Mouse (Mus musculus) hindbrain, embryonic 13.5 days (tissue): ENCODE results near the gene Tspan15. TPM values are rescaled to one million over a fixed set of nuclear protein-coding genes. Genes with fewer than 3 reads are reported as not detected.

Experiments used
- ATAC-seq: fragments of 200-750 bp; cut with Nextera tagmentation; 2 replicates; pipeline ENCODE4 v1.8.0; 2017; ENCODE audit warnings: moderate TSS enrichment; ENCODE audit not compliant: low FRiP score
- H3K27ac ChIP-seq: fragments of 300-500 bp; sonication (generic); 2 replicates; pipeline ENCODE4 v1.5.1; 2015; ENCODE audit warnings: inconsistent platforms, mild to moderate bottlenecking, moderate library complexity
- H3K27me3 ChIP-seq: fragments of 300-500 bp; sonication (generic); 2 replicates; pipeline ENCODE4 v1.6.1; 2015; ENCODE audit warnings: mild to moderate bottlenecking, inconsistent platforms
- H3K36me3 ChIP-seq: fragments of 300-500 bp; sonication (generic); 2 replicates; pipeline ENCODE4 v1.6.1; 2015; ENCODE audit warnings: mild to moderate bottlenecking, inconsistent platforms
- H3K4me1 ChIP-seq: fragments of 300-500 bp; sonication (generic); replicated peaks from 2 replicates; pipeline ENCODE4 v1.6.1; 2015; ENCODE audit warnings: inconsistent platforms
- H3K4me2 ChIP-seq: fragments of 300-500 bp; sonication (generic); 2 replicates; pipeline ENCODE4 v1.6.1; 2015; ENCODE audit warnings: inconsistent platforms, mild to moderate bottlenecking, moderate library complexity
- H3K4me3 ChIP-seq: fragments of 300-500 bp; sonication (generic); 2 replicates; pipeline ENCODE4 v1.5.1; 2015; ENCODE audit warnings: mild to moderate bottlenecking, inconsistent platforms
- H3K9ac ChIP-seq: fragments of 300-500 bp; sonication (generic); 2 replicates; pipeline ENCODE4 v1.6.1; 2015; ENCODE audit warnings: mild to moderate bottlenecking, inconsistent platforms
- H3K9me3 ChIP-seq: fragments of 300-500 bp; sonication (generic); 2 replicates; pipeline ENCODE4 v1.6.1; 2016; ENCODE audit warnings: inconsistent platforms
- WGBS: fragments of 180-500 bp; shearing (Covaris S2); methylation state at CpG from one replicate; pipeline ENCODE4 v1.1.7; 2015; 5-methylcytosine and 5-hydroxymethylcytosine counted together
- polyA plus RNA-seq: library from polyadenylated mRNA; unstranded; fragments of >200 nt; fragmentation: Nextera tagmentation; extraction: Ambion mirVana; gene quantifications from 2 replicates; pipeline ENCODE4 v1.2.1, GENCODE M21; 2015

Gene Tspan15
- polyA plus RNA-seq, 1 experiment from 2014 or later, result 22.1 TPM

DNA sequence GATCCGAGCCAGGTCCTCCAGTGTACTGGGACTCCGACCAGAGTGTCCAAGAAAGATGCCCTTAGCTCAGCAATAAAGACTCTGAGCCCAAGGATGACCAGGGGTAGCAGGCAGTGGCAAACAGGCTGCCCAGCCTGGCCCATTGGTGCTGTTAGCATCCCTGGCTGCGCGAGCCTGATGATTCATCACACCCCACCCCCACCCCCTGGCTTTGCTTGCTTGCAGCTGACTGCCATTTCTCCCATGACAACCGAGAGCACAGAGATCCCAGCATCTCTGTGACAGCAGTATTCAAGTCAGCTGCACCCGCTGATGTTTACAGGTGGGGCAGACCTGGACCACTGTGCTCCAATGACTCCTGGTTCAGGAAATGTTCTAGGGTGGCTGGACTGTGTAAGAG is 28.5 kb downstream of the Tspan15 start:
- H3K36me3 ChIP-seq, result no peaks in the 10 kb centered on the region
- H3K27ac ChIP-seq, result no peak overlapping the region
- H3K9me3 ChIP-seq, result no peaks in the 10 kb centered on the region
- H3K4me1 ChIP-seq, result 0 out of 2 replicates have a peak, but pooled peaks cover 3% of the 10 kb centered on the region
- ATAC-seq, result no peak
- no peak overlapping the region for H3K9ac ChIP-seq
- H3K27me3 ChIP-seq, result no peaks in the 10 kb centered on the region
- H3K4me3 ChIP-seq, result no peak overlapping the region
- H3K4me2 ChIP-seq, result no peak overlapping the region
- 89% methylated on average over 6 of the region's 6 CpGs for WGBS

DNA sequence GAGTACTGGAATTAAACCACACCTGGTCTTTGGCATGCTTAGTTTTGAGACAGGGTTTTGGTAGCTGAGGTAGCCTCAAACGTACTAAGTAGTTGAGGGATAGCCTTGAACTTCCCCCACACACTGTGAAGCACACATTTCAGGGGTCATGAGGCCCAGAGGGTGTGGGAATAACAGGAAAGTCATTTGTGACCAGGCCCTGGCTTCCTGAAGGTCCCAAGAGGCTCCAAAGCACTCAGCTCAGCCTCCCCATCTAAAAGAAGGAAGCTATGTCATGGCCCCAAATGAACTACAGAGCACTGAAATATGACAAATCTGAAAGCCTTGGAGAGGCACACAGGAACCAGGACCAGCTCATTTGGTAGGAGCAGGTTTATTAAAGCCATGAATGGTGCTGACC is 32.2 kb downstream of the Tspan15 start:
- no peak overlapping the region for H3K4me2 ChIP-seq
- 67% methylated on average over 1 of the region's 1 CpGs for WGBS
- no peaks in the 10 kb centered on the region for H3K9me3 ChIP-seq
- H3K27ac ChIP-seq, result no peak overlapping the region
- ATAC-seq, result no peak
- H3K9ac ChIP-seq, result no peak overlapping the region
- no peaks in the 10 kb centered on the region for H3K36me3 ChIP-seq
- H3K4me1 ChIP-seq, result peaks cover 21% of the 10 kb centered on the region
- H3K4me3 ChIP-seq, result no peak overlapping the region
- H3K27me3 ChIP-seq, result no peaks in the 10 kb centered on the region

DNA sequence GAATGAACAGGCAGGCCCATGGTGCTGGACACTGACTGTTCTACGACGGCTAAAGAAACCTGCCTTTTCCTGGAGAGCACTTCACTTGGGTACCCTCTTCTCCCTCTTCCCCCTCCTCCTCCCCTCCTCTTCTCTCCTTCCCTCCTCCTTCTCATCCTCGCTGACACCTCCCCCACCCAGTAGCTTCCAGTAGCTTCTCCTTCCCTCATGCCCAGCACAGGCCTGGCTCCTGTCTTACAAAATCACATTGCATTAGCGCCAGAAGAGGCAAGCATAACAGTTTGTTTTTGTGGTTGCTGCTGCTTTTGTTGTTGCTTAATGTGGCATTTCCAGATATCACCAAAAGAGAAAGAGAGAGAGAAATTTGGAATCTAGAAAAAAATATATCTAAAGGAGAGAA is 33.6 kb downstream of the Tspan15 start:
- H3K9me3 ChIP-seq, result no peaks in the 10 kb centered on the region
- peaks cover 31% of the 10 kb centered on the region for H3K4me1 ChIP-seq
- 0 out of 2 replicates have a peak overlapping the region, but pooled peaks have one; percentile 24 for H3K9ac ChIP-seq
- no peak overlapping the region for H3K4me2 ChIP-seq
- no peaks in the 10 kb centered on the region for H3K27me3 ChIP-seq
- no peak overlapping the region for H3K4me3 ChIP-seq
- no peak overlapping the region for H3K27ac ChIP-seq
- 49% methylated on average over 4 of the region's 4 CpGs for WGBS
- H3K36me3 ChIP-seq, result no peaks in the 10 kb centered on the region
- ATAC-seq, result no peak

DNA sequence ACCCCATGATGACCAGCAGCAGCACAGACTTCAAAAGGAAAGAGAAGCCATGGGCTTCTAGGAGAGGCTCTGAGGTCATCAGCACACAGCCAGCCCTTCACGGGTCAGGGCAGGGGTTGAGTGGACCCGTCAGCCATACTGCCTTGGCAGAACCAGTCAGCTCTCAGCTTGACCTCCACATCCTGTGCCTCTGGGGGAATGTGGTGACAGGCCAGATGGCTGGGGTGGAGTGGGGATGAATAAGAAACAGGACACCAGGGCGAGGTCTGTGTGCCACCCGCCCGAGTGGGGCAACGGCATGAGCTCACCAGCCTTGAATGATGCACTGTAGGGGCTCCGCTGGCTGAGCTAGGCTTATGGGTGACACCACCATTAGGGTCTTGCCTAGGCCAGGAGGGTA is 35.7 kb downstream of the Tspan15 start:
- 75% methylated on average over 7 of the region's 7 CpGs for WGBS
- Histone ChIP-seq H3K27ac (peak overlapping the region; percentile 70; the same call in 1 of the 2 replicates), H3K36me3 (no peaks in the 10 kb centered on the region), H3K4me3 (no peak overlapping the region), H3K4me1 (peaks cover 32% of the 10 kb centered on the region), H3K9me3 (no peaks in the 10 kb centered on the region), H3K27me3 (no peaks in the 10 kb centered on the region), H3K4me2 (no peak overlapping the region), H3K9ac (no peak overlapping the region)
- no peak for ATAC-seq

DNA sequence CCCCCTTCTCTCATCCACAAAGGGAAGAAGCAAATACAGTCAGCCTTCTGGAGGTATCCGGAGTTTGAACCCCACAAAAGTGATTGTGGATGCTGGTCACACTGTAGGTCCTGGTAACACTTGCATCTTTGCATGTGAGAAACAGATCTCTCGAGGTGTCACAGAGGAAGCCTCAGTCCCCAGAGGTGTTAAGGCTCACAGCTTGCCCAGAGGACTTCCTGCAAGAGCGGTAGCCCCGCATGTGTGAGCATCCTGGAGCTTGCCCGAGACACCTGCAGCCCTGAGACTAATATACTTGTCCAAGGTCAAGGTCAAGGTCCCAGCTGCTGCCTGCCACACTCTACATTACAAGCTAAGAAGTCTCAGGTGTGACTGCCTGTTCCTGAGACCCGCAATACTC is 36.1 kb downstream of the Tspan15 start:
- H3K4me2 ChIP-seq, result no peak overlapping the region
- H3K36me3 ChIP-seq, result no peaks in the 10 kb centered on the region
- no peaks in the 10 kb centered on the region for H3K27me3 ChIP-seq
- H3K4me3 ChIP-seq, result no peak overlapping the region
- no peaks in the 10 kb centered on the region for H3K9me3 ChIP-seq
- H3K27ac ChIP-seq, result peak overlapping the region; percentile 70
- no peak for ATAC-seq
- H3K4me1 ChIP-seq, result peaks cover 32% of the 10 kb centered on the region
- no peak overlapping the region for H3K9ac ChIP-seq
- 75% methylated on average over 6 of the region's 6 CpGs for WGBS

DNA sequence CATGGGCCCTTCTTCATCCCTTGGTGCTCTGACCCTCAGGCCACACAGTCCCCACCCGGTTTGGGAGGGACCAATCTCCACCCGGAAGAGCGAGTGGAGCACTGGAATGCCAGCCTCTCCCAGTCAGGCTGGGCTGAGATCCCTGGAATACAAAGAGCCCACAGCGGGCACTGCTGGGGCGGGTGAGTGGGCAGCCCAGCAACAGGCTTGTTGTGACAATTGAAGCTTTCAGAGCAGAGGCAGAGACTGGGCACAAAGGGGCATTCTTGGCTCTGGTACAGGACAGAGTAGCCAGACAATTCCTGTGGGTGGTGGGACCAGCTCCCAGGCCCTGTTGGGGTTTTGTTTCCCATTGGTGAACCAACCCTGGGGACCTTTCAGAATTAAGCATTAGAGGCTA is 36.6 kb downstream of the Tspan15 start:
- H3K9ac ChIP-seq, result no peak overlapping the region
- H3K27ac ChIP-seq, result peak overlapping the region; percentile 70
- H3K9me3 ChIP-seq, result no peaks in the 10 kb centered on the region
- H3K27me3 ChIP-seq, result no peaks in the 10 kb centered on the region
- 65% methylated on average over 5 of the region's 5 CpGs for WGBS
- H3K4me1 ChIP-seq, result peaks cover 32% of the 10 kb centered on the region
- no peaks in the 10 kb centered on the region for H3K36me3 ChIP-seq
- H3K4me3 ChIP-seq, result no peak overlapping the region
- no peak overlapping the region for H3K4me2 ChIP-seq
- peak; percentile 87 for ATAC-seq

DNA sequence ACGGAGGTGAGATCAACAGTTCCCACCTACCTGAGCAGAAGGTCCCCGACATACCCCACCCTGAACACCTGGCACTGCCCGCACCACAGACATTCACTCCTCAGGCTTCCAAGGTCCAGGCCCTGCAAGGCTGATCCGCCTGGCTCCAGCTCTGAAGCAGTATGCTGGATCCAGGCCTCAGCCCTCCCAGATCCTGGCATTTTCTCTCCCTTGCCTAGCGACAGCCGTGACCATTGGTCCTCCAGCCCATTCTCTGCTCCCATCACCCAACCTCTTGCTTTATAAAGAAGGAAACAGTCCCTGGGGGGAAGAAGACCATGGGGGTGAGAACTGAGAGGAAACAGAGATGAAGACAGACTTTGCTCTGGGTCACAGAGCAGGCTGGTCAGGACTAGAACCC is 37.0 kb downstream of the Tspan15 start:
- no peak overlapping the region for H3K4me3 ChIP-seq
- no peak overlapping the region for H3K9ac ChIP-seq
- H3K4me2 ChIP-seq, result no peak overlapping the region
- H3K27ac ChIP-seq, result peak overlapping the region; percentile 68
- no peaks in the 10 kb centered on the region for H3K36me3 ChIP-seq
- H3K4me1 ChIP-seq, result peaks cover 32% of the 10 kb centered on the region
- WGBS, result 82% methylated on average over 6 of the region's 6 CpGs
- H3K9me3 ChIP-seq, result no peaks in the 10 kb centered on the region
- no peaks in the 10 kb centered on the region for H3K27me3 ChIP-seq
- ATAC-seq, result peak; percentile 22

DNA sequence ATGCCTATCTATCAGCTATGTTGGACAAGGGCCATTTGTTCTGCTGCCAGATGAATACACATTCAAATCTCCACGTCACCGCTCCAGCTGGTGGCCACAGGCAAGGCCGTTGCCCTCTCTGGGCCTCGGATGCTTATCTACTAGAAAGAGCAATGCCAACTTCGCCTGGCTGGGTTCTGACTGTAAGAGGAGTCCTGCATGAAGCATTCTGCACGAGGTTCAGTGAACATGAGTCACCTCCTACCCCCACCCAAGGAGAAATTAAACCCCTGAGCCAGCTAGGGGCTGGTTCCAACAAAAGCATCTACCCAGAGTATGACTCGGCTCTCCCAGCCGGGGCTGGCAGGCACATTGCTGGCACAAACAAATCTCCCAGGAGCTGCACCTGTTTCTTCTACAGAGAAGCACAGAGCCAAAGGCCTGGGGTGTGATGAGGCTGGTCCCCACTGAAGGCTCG is 38.3 kb downstream of the Tspan15 start:
- H3K27ac ChIP-seq, result peak overlapping the region; percentile 68; the same call in 1 of the 2 replicates
- no peak overlapping the region for H3K4me2 ChIP-seq
- 0 out of 2 replicates have a peak overlapping the region, but pooled peaks have one; percentile 35 for H3K9ac ChIP-seq
- H3K4me3 ChIP-seq, result no peak overlapping the region
- H3K36me3 ChIP-seq, result no peaks in the 10 kb centered on the region
- peaks cover 32% of the 10 kb centered on the region for H3K4me1 ChIP-seq
- H3K9me3 ChIP-seq, result no peaks in the 10 kb centered on the region
- H3K27me3 ChIP-seq, result no peaks in the 10 kb centered on the region
- 57% methylated on average over 9 of the region's 9 CpGs for WGBS
- no peak for ATAC-seq

DNA sequence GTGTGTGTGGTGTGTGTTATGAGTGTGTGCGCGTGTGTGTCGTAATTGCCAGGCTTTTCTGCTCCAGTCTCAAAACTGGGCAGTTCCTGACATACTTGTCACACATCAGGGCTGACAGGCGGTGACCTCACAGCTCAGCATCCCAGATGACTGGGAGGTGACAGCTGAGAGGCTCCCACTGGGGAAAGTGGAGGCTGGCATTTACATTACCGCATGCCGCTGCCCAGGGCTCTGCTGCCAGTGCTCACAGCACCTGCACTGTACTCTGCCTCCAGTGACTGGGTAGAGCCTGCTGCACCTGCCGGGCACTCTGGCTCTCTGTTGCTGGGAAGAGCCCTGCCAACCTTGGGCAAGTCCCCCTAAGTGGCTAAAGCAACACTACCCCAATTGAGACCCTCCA is 40.2 kb downstream of the Tspan15 start:
- H3K9ac ChIP-seq, result no peak overlapping the region
- ATAC-seq, result no peak
- H3K27ac ChIP-seq, result no peak overlapping the region
- no peak overlapping the region for H3K4me2 ChIP-seq
- peaks cover 31% of the 10 kb centered on the region for H3K4me1 ChIP-seq
- peaks cover 9% of the 10 kb centered on the region for H3K27me3 ChIP-seq
- no peaks in the 10 kb centered on the region for H3K36me3 ChIP-seq
- 89% methylated on average over 7 of the region's 7 CpGs for WGBS
- H3K4me3 ChIP-seq, result no peak overlapping the region
- H3K9me3 ChIP-seq, result no peaks in the 10 kb centered on the region

DNA sequence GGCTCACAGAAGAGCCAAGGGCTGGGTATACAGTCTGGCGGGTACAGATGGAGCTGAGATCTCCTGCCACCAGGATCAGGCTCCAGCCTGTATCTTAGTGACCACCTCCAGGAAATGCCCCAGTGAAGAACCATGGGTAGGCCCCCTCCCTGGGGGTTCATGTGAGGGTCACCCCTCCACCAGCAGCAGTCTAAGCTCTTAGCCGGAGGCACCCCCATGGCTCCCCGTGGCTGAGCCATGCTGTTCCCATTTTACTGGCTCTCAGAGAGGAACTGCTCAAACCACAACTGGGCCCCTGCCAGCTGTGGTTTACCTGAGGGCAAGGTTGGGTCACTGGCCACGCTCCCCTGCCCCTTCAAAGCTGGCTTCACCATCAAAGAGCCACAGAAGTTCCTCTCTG is 41.1 kb downstream of the Tspan15 start:
- WGBS, result 70% methylated on average over 4 of the region's 4 CpGs
- H3K9me3 ChIP-seq, result no peaks in the 10 kb centered on the region
- H3K9ac ChIP-seq, result no peak overlapping the region
- no peak overlapping the region for H3K4me3 ChIP-seq
- no peak for ATAC-seq
- peaks cover 10% of the 10 kb centered on the region for H3K27me3 ChIP-seq
- no peak overlapping the region for H3K4me2 ChIP-seq
- H3K36me3 ChIP-seq, result no peaks in the 10 kb centered on the region
- H3K4me1 ChIP-seq, result peaks cover 23% of the 10 kb centered on the region
- H3K27ac ChIP-seq, result no peak overlapping the region

DNA sequence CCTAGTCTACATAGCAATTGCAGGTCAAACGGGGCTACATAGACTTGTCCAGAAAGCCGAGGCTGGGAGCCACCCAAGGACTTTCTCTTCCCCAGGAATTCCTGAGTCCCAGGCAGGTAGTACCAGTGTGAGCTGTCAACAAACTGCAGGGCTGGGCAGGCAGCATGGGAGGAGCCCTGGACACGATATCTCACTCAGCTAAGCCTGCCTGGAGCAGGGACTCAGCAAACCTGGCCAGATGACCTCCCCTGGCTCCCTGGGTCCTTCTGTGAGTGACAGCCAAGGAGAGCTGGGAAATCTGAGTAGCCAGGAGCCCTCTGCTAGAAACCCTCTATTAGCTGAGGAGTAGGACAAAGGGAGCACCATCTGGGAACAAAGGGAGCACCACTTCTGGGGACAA is 41.7 kb downstream of the Tspan15 start:
- Histone ChIP-seq H3K4me1 (peaks cover 19% of the 10 kb centered on the region), H3K9ac (no peak overlapping the region), H3K4me2 (no peak overlapping the region), H3K27me3 (peaks cover 13% of the 10 kb centered on the region), H3K27ac (no peak overlapping the region), H3K9me3 (no peaks in the 10 kb centered on the region), H3K36me3 (no peaks in the 10 kb centered on the region), H3K4me3 (no peak overlapping the region)
- 81% methylated on average over 3 of the region's 3 CpGs for WGBS
- no peak for ATAC-seq

DNA sequence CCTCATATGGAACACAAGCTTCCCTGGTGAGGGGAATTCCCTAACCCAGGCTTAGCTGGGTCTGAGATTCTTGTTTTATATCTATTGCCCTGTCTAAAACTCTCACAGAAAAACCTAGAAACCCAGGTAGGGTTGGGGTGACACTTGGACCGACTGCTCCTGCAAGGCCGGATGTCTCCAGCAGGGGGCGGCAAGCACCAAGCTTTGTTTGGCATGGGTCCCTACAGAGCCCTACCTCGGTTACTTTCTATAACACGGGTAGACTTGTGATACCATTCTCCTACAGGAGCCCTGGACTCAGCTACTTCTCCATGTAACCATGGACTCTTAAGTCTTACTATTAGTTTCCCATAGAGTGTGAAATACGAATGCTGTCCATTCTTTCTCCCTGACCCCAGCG is 44.2 kb downstream of the Tspan15 start:
- 23% methylated on average over 7 of the region's 7 CpGs for WGBS
- Histone ChIP-seq H3K9ac (no peak overlapping the region), H3K4me3 (no peak overlapping the region), H3K4me2 (no peak overlapping the region), H3K27me3 (peaks cover 31% of the 10 kb centered on the region), H3K27ac (no peak overlapping the region), H3K36me3 (no peaks in the 10 kb centered on the region), H3K4me1 (no peaks in the 10 kb centered on the region), H3K9me3 (no peaks in the 10 kb centered on the region)
- ATAC-seq, result peak; percentile 52

DNA sequence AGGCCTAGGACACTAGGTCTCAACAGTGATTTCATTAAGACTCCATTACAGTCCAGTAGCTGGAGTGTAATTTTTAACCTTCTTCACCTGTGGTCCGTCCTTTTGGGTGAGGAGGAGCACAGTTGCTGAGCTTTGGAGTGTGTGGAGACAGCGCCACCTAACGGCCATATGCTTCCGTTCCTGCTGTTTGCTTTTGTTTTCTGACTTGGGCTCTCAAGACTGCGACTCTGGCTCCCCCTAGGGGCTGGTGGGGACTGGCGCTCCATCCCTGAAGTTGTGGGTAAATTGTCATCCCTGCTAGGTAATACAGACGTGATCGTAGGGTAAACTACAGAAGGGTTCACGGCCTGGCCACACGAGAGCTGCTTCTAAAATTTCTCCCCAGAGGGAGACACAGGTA is 48.0 kb downstream of the Tspan15 start:
- Histone ChIP-seq H3K36me3 (no peaks in the 10 kb centered on the region), H3K9ac (no peak overlapping the region), H3K27me3 (peaks cover 65% of the 10 kb centered on the region), H3K4me1 (no peaks in the 10 kb centered on the region), H3K4me3 (no peak overlapping the region), H3K9me3 (0 out of 2 replicates have a peak, but pooled peaks cover 5% of the 10 kb centered on the region), H3K4me2 (no peak overlapping the region), H3K27ac (no peak overlapping the region)
- 2% methylated on average over 10 of the region's 10 CpGs for WGBS
- ATAC-seq, result peak; percentile 65
